ENCODE assay signal across 40 mouse cellular contexts in the genomic region with DNA sequence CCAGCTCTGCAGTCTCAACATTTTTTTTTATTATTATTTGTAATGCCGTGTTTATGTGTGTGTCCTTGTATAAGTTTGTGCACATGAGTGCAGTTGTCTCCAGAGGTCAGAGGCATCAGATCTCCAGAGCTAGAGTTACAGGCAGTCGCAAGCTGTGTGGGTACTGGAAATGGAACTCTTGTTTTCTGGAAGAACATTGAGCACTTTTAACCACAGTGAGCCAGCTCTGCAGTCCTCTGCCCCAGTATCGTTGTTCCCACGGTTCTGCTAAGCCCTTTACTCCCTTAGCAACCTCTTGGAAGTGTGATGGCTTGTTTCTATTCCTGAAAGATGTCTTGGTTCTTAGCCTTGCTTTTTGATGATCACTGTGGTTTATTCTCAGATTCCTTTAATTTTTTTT. TPM values are rescaled to one million over a fixed set of nuclear protein-coding genes. Genes with fewer than 3 reads are reported as not detected.
"Had no signal": no experiment of that assay in that cellular context is flagged by ENCODE, and none has a peak within 500 bp of the region (broad histone marks: within the 10 kb centered on the region; RNA-seq: fewer than 3 reads in every experiment).

No protein-coding gene starts in this region.

- H3K27ac ChIP-seq: heart, embryonic 10.5 days; heart, embryonic 13.5 days; heart, embryonic 15.5 days; hindbrain, embryonic 10.5 days; hindbrain, embryonic 12.5 days; hindbrain, embryonic 13.5 days; hindbrain, embryonic 14.5 days; hindbrain, embryonic 15.5 days; hindbrain, postnatal 0 days; intestine, embryonic 15.5 days; kidney, embryonic 15.5 days; kidney, postnatal 0 days; layer of hippocampus, adult 2 months; left cerebral cortex, adult 2 months had no signal

- H3K4me2 ChIP-seq: heart, embryonic 11.5 days; heart, embryonic 12.5 days; heart, embryonic 13.5 days; heart, embryonic 15.5 days; hindbrain, embryonic 12.5 days; hindbrain, embryonic 13.5 days; hindbrain, embryonic 14.5 days; hindbrain, embryonic 15.5 days; intestine, embryonic 15.5 days; kidney, embryonic 15.5 days had no signal

- H3K9ac ChIP-seq: heart, embryonic 12.5 days; heart, embryonic 13.5 days; heart, embryonic 15.5 days; hindbrain, embryonic 12.5 days; hindbrain, embryonic 13.5 days; hindbrain, embryonic 14.5 days; hindbrain, embryonic 15.5 days; intestine, embryonic 15.5 days; kidney, embryonic 15.5 days had no signal

- DNase-seq: heart, postnatal 10 days; heart, postnatal 14 days; heart, postnatal 36 days; heart, postnatal 4 days; kidney, adult 11 months; kidney, adult 2 months; kidney, adult 8-10 months; kidney, adult 9 months; kidney, postnatal 10 days; kidney, postnatal 14 days; kidney, postnatal 25 days; kidney, postnatal 36 days; kidney, postnatal 4 days; layer of hippocampus, adult 9-11 months; layer of hippocampus, postnatal 36 days had no signal

- H3K4me1 ChIP-seq: heart, embryonic 10.5 days; heart, embryonic 12.5 days; heart, embryonic 13.5 days; heart, embryonic 15.5 days; hindbrain, embryonic 12.5 days; hindbrain, embryonic 13.5 days; intestine, embryonic 15.5 days had no signal

- H3K9me3 ChIP-seq: heart, embryonic 10.5 days; heart, embryonic 12.5 days; heart, embryonic 13.5 days; heart, embryonic 15.5 days; hindbrain, embryonic 10.5 days; hindbrain, embryonic 12.5 days; hindbrain, embryonic 13.5 days; hindbrain, embryonic 15.5 days; intestine, embryonic 15.5 days; kidney, embryonic 15.5 days had no signal

- H3K4me3 ChIP-seq: heart, embryonic 10.5 days; heart, embryonic 12.5 days; heart, embryonic 13.5 days; heart, embryonic 15.5 days; hindbrain, embryonic 10.5 days; hindbrain, embryonic 12.5 days; hindbrain, embryonic 13.5 days; hindbrain, embryonic 15.5 days; intestine, embryonic 15.5 days; kidney, embryonic 15.5 days; layer of hippocampus, adult 2 months; left cerebral cortex, adult 2 months had no signal

- ATAC-seq: hindbrain, embryonic 16.5 days; hindbrain, postnatal 0 days; inflammation-experienced regulatory T-cells, adult 6 months; intestine, embryonic 15.5 days; intestine, embryonic 16.5 days; intestine, postnatal 0 days had no signal

- H3K27me3 ChIP-seq: heart, embryonic 12.5 days; heart, embryonic 13.5 days; heart, embryonic 15.5 days; hindbrain, embryonic 12.5 days; hindbrain, embryonic 13.5 days; hindbrain, embryonic 15.5 days; intestine, embryonic 15.5 days; kidney, embryonic 15.5 days had no signal

- H3K36me3 ChIP-seq: heart, embryonic 10.5 days; heart, embryonic 12.5 days; heart, embryonic 13.5 days; heart, embryonic 15.5 days; hindbrain, embryonic 10.5 days; hindbrain, embryonic 12.5 days; hindbrain, embryonic 13.5 days; hindbrain, embryonic 15.5 days; intestine, embryonic 15.5 days; kidney, embryonic 15.5 days had no signal

RNA-seq across cellular contexts. Expression of a gene that starts 19.1 kb away (rescaled TPM):
- total RNA-seq: hematopoietic stem cell, adult 5-6 weeks; left cerebral cortex, adult 18-20 months had no signal
- polyA plus RNA-seq: heart, embryonic 14.5 days; heart, embryonic 15.5 days; inflammation-experienced regulatory T-cells, adult 6 months had no signal

RNA-seq across cellular contexts. Expression of a gene that starts 35.1 kb away (rescaled TPM):
- polyA plus RNA-seq: inflammation-experienced regulatory T-cells, adult 6 months had no signal

RNA-seq across cellular contexts. Expression of a gene that starts 41.9 kb away (rescaled TPM):
- polyA plus RNA-seq: inflammation-experienced regulatory T-cells, adult 6 months; intestine, postnatal 0 days; kidney, adult 2 months; kidney, embryonic 14.5 days; large intestine, adult 2 months had no signal
